Mouse (Mus musculus) kidney, adult 9 months (tissue): ENCODE results near the gene Pcp4l1.
A peak's percentile ranks its signal among the peaks of the same experiment; 100 is the strongest.

Source experiments
- DNase-seq: peaks from one replicate; pipeline ENCODE4 v3.0.0; 2022

The Pcp4l1 gene

DNA sequence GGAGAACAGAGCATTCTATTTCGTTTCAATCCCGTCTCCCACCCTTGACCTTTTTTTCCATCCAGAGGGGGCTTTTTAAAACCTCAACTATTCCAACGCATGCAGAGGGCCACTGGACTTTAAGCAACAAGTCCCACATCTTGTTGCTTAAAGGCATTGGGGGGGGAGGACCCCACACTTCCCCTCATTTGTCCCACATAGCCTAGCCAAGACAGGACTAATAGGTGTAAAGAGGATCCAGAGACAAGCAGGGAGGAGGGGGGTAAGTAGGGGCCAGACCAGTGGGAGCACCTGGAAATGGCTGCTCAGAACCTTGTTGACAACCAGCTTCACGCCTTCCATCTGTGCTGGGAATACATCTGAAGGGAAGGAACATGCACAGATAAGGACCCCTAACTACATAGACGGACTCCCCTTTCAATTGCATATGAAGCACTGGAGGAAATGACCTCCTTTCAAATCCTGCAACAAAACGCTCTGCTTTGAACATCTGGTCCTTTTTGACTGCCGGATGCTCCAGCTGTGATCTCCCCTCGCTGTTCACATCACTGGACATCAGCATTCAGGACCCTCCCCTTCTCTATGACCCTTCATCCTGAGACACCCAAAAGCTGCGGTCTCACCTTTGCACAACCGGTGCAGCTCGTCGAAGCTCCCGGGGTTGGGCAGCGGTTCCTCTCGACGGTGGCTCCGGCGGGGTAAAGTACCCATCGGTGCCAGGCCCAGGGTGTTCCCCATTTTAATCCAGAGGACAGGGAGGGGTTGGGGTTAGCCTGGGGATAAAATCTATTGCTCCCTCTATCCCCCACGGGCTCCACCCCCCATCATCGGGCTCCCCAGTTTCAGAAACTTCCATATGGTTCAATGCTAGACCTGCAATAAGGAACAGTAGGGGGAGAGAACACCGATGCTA is 25.5 kb upstream of the Pcp4l1 start:
- peak; percentile 38 for DNase-seq

DNA sequence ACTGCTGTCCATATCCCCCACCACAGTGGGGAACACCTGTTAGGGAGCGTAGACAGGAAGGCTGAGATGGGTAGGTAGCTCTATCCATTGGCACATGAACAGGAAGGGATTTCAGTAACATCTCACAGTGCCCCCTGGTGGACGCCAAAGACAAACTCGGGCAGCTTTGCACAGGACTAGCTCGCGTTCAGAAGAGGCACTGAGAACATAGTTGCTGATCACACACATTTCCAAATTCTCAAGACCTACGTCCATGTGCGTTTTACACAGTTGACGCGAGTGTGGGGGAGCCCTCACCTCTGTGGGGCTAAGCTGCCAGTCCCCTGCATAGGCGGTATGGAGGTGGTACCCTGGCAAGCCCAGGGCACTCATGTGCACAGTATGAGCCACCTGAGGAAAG is 24.8 kb upstream of the Pcp4l1 start:
- DNase-seq: peak; percentile 89

GRCm38 (mm10) chr1:171216241-171216955 is 20.3 kb upstream of the Pcp4l1 start:
- DNase-seq: no peak

DNA sequence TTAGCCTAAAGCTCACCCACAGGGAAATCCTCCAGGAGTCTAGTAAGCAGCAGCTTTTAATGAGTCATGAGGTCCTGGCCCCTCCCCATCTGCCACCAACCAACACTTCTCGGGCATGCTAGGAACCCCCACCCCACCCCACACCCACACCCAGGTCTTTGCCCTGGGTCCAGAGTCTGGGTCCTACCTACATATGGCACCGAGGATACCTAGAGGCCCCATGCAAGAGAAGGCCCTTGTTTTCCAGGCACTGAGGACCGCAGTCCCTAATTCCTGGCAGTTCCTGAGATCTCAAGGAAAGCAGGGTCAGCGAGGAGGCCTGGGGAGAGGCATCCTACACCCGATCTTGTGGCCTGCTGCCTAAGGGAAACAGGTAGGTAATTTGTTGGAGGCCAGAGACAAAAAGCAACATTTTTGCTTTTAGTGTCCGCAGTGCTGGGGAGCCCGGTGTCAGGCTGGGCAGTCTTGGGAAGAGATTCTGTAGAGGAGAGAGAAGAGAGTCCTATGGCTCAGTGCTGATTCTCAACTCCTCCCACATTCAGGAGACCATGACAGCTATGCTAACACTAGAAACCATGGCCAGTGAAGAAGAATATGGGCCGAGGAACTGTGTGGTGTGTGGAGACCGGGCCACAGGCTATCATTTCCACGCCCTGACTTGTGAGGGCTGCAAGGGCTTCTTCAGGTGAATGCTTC is 17.9 kb upstream of the Pcp4l1 start, which contains the start of gene Nr1i3:
Nr1i3 (plus strand) TSS at position 170 of the 696 bp plus-strand sequence.
- DNase-seq: no peak

GRCm38 (mm10) chr1:171212854-171213253 is 16.8 kb upstream of the Pcp4l1 start:
- no peak for DNase-seq

DNA sequence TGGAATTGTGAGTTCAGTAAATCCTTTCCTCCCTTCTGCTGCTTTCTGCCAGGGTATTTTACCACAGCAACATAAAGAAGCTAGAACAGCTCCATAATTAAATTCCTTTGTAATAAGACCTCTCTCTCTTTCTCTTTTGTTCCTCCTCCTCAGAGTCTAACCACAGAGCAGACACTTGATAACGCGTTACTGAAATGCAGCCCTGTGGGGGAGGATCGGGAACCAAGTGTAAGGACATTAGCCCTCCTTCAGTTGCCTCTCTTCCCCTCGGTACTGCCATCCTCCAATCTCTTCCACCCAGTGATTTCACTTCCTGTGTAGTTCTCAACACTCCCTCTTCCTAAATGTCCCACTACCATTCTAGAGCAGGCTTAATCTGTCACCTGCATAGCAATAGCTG is 13.3 kb upstream of the Pcp4l1 start:
- no peak for DNase-seq

- no peak for DNase-seq
Measured at GRCm38 (mm10) chr1:171205704-171206493, 9.8 kb upstream of the Pcp4l1 start.

DNA sequence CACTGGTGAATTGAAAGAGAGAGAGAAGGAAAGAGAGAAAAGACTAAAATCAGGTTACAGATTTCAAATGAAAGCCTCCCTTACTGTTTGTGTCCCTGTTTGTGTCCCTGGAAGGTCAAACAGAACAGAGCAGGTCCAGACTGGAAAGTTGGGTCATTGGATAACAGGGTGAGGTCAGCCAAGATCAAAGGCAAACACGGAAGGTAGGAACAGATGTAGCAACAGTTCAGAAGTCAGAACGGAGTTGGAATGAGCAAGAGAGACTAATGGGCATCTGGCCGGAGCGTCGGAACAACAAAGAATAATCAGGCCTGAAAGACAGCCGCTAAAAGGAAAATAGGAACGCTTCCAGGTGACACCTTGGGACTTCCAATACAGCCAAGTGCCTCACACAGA is 8.2 kb upstream of the Pcp4l1 start:
- DNase-seq: peak; percentile 53

DNA sequence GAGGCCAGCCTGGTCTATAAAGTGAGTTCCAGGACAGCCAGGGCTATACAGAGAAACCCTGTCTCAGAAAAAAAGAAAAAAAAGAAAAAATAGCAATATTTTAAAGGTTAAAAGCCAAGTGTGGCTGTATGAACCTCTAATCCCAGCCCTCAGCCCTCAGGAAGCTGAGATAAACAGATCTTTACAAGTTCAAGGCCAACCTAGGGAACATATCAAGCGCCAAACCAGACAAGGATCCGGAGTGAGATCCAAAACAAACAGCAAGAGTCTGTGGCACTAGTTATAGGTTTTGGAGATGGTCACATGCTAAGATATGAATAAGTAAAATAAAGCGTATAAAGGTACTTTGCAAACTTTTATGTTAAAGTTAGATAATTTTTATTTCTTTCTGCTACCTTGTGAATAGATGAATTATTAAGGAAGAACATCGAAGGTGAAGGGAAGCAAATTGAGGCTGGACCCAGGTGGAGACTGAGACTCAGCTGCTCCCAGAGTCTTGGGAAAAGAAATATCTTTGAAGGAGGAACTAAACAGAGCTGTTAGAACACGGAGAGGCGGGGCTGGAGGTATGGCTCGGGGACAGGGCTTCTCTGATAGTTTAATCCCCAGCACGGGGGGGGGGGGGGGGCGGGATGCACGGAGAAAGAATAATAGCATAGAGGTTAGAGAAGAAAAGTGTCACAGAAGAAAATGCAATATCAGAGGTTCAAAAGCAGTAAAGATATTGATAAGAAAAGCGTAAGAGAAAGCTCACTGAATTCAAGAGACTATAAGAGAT is 7.6 kb upstream of the Pcp4l1 start:
- no peak for DNase-seq

- no peak for DNase-seq
Measured at GRCm38 (mm10) chr1:171200769-171201168, 4.7 kb upstream of the Pcp4l1 start.

GRCm38 (mm10) chr1:171199532-171199931 is 3.5 kb upstream of the Pcp4l1 start:
- no peak for DNase-seq

DNA sequence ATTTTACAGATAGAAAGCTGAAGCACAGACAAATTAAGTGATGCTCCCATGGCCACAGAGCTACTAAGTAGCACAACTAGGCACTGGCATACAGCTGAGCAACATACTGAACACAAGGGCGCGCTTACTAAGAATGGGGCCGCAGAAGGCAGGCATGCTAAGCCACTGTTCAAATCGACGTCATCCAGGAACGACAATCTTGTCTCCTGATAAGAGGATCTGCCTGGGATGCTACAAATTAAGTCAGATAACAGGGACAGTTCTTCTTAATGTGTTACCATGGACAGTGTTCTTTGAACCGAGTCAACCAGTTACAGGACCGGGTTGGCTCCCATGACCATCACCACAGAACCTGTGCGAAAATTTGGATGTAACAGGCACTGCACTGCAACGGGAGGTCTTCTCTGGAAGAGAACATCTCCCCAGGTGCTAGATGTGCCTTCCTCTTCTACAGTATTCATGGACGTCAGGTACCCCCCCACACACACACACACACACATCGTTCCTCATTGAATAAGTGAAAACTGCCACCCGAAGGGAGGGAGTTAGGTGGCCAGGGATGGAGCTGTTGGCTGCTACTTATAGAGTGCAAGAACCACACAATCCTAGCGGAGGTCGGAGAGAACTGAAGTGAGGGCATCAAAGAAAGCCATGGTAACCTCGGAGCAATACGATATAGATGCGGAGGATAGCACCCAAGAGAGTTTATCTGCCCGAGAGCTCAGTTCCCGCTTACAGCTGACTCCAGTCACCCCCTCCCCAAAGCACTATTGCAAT is 834 bp downstream of the Pcp4l1 start:
- no peak for DNase-seq

DNA sequence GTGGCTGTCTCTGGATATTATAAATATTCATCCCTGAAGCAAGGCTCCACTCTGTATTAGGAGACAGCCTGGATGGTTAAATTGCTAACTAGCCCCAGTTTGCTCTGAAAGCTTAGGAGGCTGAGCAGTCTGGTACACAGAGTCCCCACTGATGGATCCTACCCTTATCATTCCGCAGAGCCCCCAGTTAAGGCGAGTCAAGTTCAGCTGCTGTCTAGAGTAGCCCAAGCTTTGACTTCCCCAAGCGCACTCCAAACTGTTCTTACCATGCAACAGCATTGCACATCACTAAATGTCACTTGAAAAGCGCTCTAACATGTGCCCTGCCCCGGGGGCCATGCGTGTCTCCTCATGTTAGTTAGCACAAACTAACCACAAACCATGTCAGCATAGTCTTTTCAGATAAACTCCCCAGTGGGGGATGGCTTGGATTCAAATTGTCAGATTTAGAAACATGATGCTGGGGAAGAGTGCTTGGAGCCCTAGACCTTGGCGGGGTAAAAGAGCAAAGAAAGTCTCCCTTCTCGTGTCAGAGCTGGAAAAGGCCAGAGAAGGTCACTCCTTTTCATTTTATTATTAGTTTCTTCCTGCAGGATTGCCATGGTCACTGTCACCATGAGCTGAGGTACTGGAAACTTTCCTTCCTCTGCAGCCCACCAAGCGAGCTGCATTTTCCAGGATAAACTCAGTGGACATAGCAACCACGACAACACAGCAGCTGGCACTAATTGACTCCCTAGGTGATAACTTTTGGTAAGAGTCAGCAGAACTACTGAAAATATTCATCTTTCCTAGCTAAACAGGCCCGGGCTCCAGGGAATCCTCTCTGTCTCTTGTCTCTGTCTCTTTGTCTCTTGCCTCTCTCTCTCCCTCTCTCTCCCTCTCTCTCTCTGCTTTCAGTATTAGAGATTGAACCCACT is 1.9 kb downstream of the Pcp4l1 start:
- no peak for DNase-seq

- DNase-seq: no peak
Measured at GRCm38 (mm10) chr1:171193093-171193840, 2.8 kb downstream of the Pcp4l1 start.

DNA sequence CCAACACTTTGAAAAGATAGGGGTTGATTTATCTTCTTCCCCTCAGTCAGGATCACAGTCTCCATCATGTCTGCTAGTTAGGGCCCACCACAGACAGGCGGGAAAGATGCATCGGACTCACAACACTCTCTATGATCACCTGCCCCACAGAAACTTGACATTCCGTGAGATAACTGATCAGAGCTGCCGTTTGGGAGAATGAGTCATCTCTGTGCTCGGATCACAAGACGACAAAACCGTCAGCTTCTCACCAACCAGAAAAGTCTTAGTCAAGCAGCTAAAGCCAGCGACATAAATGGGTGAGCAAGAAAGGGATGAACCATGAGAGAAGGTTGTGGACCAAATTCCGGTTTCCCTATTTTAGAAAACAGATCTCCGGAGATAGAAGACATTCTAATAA is 3.8 kb downstream of the Pcp4l1 start:
- no peak for DNase-seq

- DNase-seq: no peak
Measured at GRCm38 (mm10) chr1:171190832-171191231, 5.2 kb downstream of the Pcp4l1 start.

DNA sequence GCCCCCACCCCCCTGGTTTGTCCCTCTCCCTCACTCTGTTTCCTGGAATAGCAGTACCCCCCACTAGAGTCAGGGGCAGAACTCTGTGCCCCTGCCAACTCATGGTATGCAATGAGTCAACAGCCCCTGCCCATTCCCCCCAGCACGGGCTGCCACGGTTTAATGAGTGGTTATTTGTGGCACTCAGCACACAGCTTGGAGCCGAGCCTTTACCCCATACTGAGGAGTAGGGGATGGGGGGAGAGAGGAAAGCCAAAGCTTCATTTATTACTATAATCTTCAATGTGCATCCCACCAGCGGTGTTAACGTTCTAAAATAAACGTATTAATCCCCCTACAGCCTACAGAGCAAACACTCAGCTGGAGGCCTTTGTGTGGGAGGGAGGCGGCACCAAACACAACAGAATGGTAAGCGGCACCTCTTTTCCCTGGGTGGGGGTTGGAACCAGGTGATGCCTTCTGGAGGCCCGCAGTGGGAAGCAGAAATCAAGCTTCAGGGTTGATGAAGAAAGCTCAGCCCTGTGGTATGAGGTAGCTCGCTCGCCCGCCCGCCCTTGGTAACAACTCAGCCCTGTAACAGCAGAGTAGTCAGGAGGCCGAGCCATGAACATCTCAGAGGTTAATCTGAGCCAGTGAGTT is 6.5 kb downstream of the Pcp4l1 start:
- no peak for DNase-seq

- DNase-seq: no peak
Measured at GRCm38 (mm10) chr1:171189046-171189445, 7.0 kb downstream of the Pcp4l1 start.
